Mouse (Mus musculus): Measurements from ENCODE around the gene Vkorc1. TPM values are rescaled to one million over a fixed set of nuclear protein-coding genes. Genes with fewer than 3 reads are reported as not detected.
"Not testable (repeated sequence)": the region's sequence is repeated elsewhere in the genome, so short reads cannot be mapped to it uniquely, and the experiment has no call there.

Gene Vkorc1
- total RNA-seq, 4 experiments from 2014 or later, result 69.6 to 94.3 (median 79.1) TPM

GRCm38 (mm10) chr7:127915293-127915692 lies 19.9 kb upstream of the Vkorc1 start:
- DNase-seq, result no peak

- no peak for DNase-seq
These were observed 17.5 kb upstream of the Vkorc1 start for GRCm38 (mm10) chr7:127912938-127913337.

GRCm38 (mm10) chr7:127912190-127912871 lies 16.9 kb upstream of the Vkorc1 start, which contains the start of gene Kat8:
Gene Kat8, plus strand, starts transcription at chr7:127912516.
- DNase-seq, result peak; percentile 79

GRCm38 (mm10) chr7:127908656-127909055 lies 13.2 kb upstream of the Vkorc1 start:
- DNase-seq, result no peak

- DNase-seq, result no peak
These were observed 12.5 kb upstream of the Vkorc1 start for GRCm38 (mm10) chr7:127907939-127908338.

DNA sequence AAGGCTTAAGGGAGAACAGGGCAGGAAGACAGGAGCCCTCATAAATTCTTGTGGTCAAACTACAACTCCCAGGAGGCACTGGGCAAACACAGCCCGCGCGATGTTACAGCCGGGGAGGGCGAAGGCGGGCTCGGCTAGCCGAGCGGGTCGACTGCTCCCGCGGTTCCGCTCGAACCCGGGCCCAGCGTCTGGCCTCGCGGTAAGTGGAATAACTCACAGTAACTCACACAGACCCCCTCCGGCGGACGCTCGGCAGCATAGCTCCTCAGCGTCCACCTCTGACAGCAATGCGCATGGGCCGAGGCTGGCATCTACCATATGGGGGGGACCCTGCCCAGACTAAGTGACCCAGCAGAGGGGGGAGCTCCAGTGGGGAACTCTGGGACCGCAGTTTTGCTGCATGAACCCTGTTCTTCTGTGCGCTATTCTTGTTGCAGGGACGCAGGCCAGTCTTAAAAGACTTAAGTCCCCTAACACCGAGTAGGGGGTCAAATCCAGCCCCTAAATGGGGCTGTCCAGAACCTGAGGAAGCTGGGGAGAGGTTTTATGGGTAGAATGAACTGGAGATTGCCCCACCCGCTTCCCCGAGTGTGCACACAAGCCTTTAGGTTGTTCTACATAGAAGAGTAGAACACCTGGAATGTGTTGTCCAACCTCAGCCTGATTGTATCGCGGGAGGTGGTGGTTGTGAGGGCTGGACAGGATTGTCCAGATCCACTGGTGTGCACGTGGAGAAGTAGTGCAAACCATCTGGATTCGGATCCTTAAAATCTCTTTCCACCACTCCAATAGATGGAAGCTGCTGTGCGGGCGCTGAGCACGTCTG lies 8.8 kb upstream of the Vkorc1 start, which contains the start of gene Bckdk:
TSS of gene Bckdk (plus strand) at position 112 of the 826 bp plus-strand sequence.
- peak; percentile 74 for DNase-seq

- DNase-seq, result no peak
These were observed 6.4 kb upstream of the Vkorc1 start for GRCm38 (mm10) chr7:127901772-127902171.

DNA sequence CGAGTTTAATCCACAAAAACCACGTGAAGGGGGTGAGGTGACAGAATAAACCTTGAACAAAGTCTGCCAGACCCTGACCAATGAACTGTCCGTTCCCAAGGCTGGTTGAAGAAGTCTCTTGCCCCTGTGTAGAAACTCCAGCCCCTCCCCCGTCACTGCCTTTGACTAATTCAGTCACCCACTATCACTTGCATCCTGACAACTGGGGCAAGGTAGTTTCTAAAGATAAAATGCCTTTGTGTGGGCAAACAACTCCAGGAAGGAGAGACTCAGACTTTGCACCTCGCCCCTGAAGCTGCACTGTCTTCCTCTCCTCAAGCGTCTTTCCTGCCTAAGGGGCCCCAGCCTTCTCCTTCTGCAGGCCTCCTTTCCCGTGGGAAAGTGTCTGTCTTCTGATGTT lies 4.6 kb upstream of the Vkorc1 start:
- no peak for DNase-seq

DNA sequence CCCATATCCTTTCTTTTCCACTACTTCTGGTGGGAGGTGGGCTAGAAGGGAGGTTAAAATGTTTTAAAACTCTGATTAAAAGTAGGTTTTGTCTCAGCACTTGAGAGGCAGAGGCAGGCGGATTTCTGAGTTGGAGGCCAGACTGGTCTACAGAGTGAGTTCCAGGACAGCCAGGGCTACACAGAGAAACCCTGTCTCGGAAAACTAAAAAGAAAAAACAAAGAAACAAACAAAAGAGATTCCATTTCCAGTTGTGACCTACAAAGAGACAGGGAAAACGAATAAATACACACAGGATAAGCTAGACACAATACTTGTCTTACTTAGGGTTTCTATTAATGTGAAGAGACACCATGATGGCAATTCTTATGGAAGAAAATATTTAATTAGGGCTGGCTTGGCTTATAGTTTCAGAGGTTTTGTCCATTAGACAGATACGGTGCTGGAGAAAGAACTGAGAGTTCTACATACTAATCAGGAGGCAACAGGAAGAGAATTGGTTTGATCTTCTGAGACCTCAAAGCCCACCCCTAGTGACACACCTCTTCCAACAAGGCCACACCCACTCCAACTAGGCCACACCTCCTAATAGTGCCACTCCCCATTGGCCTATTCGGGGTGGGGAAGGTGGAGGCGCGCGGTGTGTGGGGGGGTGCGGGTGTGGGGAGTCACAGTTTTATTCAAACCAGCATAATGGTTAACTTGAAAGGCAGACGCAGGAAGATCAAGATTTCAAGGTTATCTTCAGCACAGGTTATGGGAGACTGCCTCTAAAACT lies 3.0 kb upstream of the Vkorc1 start:
- no peak for DNase-seq

DNA sequence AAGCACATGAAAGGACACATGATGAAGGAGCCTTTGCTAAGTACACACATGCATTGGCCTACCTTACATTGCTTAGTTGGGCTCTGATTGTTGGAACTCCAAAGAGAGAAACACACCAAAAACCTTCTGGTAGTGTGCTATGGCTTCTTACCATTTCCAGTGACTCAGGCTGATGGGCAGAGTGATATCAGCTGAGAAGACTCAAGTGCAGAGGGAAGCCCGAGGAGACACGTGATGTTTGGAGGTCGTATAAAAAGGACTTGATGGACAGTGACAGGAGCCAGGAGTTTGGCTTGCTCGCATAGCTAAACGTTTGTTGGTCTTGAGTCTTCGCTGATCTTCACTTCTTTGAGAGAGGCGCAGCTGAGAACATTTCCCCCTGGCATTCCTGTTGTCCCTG lies 2.1 kb upstream of the Vkorc1 start:
- DNase-seq, result no peak

DNA sequence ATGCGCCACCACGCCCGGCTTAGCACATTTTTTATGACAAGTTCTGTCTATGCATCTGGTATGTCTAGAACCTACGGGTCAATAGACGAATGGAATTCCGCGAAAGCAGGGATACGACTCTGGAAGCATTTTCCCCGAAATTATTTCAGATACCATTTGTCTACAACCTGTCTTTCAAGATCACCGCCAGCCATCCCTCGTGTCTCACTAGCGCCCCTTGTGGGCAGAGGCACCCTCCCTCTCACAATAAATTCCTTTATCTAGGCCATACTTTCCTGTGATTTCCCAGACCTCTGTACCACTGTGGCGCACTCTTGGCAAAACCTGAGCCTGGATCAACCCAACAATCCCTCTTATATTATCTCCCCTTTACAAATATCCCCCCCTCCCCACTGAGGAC lies 967 bp upstream of the Vkorc1 start:
- no peak for DNase-seq

DNA sequence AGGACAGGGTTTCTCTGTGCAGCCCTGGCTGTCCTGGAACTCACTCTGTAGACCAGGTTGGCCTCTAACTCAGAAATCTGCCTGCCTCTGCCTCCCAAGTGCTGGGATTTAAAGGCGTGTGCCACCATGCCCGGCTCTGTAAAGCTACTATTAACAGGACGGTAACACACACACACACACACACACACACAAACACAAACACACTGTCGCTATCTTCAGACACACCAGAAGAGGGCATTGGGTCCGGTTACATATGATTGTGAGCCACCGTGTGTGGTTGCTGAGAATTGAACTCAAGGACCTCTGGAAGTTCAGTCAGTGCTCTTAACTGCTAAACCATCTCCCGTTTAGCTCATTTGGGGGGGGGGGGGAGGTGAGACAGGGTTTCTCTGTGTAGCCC lies 474 bp upstream of the Vkorc1 start:
- not testable (repeated sequence) for DNase-seq

DNA sequence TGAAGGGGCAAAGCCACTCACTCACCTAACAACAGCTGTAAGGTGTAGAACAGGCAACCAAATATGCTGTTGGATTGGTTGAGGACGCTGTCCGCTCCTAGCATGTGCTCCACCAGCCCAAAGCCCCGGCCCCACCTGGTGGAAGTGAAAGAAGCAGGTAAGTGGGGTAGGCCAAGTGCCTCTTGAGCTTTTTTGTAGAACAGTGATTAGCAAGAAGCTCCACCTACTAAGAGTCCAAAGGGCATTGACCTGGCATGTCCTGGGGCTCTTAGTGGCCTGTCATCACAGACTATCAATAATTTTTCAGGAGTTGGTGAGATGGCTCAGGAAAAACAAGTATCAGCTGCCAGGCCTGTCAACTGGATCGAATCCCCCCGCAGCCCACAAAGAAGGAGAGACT lies 937 bp downstream of the Vkorc1 start:
- no peak for DNase-seq

DNA sequence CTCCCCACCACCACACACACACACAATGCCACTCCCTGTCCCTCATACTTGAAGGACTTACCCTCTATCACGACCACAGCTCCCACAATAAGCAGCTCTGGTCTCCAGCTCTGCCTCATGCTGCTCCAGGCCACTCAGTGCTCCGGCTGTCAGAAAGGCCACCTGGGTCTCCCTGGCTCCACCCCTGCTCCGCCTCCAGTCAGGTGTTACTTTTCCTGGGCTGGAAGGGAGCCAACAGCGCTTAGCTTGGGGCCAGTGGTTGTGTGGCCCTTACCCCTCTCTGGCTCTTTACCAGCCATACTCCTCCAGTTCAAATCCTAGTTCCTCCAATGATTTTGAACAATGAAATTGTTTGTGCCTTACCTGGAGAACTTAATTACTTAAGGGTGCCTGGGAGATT lies 4.6 kb downstream of the Vkorc1 start, which contains the start of gene Prss53:
TSS of gene Prss53 (minus strand) at position 173 of the 400 bp plus-strand sequence.
- DNase-seq, result no peak

DNA sequence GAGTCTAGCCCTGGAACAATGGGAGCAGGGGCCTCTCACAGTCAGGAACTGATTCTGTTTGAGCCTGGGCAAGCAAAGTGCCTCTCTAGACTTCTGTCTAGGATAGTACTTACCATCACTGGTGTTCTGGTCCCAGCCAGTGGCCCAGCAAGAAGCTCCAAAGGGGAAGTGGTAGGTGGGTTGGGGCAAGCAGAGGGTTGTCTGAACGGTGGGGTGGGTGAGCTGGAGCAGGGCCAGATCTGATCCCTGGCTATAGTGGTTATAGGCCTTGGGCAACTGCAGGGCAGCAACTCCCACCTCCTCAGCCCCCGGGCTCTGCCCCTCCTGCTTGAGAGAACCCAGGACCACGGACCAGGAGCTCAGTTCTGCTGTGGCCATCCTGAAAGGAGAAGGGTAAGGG lies 6.6 kb downstream of the Vkorc1 start:
- DNase-seq, result no peak

- no peak for DNase-seq
These were observed 7.6 kb downstream of the Vkorc1 start for GRCm38 (mm10) chr7:127887781-127888180.

GRCm38 (mm10) chr7:127887191-127887590 lies 8.2 kb downstream of the Vkorc1 start:
- no peak for DNase-seq

GRCm38 (mm10) chr7:127886551-127886950 lies 8.9 kb downstream of the Vkorc1 start:
- DNase-seq, result no peak

DNA sequence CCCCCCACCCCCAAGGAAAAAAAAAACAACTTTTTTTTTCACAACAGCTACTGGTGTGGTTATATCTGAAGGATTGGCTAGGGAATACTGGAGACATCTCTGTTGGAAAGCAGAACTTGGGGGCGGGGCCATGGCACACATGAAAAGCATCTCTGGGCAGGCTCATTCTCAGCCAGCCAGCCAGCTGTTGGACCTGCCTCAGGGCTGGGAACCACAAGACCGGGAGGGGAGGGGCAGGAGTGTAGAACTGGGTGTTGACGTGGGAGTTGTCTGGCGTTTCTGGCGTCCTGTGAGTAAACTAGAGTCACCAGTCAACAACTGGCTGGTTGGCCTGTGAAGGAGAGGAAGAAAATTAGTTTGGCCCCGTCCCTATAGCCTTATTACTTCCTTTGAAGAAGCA lies 9.5 kb downstream of the Vkorc1 start:
- no peak for DNase-seq

DNA sequence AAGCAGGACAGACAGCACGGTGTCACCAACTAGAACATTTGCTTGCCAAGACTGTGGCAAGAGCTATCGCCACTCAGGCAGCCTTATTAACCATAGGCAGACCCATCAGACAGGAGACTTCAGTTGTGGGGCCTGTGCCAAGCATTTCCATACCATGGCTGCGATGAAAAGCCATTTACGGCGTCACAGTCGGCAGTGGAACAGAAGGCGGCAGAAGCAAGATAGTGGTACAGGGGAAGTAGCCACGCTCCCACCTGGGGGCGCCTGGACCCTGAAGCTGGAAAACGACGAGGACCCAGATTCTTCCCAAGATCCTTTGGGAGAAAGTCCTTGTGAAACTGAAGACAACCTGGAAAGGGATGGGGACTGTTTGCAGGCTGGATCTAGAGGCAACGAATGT lies 15.0 kb downstream of the Vkorc1 start:
- no peak for DNase-seq

DNA sequence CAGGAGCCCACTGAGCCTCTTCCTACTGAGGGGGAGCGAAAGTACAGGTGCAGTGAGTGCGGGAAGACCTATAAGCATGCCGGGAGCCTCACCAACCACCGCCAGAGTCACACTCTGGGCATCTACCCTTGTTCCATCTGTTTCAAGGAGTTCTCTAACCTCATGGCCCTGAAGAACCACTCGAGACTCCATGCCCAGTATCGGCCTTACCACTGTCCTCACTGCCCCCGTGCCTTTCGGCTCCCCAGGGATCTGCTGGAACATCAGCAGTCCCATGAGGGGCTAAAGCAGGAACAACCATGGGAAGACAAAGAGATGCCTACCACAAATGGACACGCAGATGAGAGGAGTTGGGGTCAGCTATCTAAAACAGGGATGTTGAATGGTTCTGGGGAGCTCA lies 16.1 kb downstream of the Vkorc1 start:
- no peak for DNase-seq

DNA sequence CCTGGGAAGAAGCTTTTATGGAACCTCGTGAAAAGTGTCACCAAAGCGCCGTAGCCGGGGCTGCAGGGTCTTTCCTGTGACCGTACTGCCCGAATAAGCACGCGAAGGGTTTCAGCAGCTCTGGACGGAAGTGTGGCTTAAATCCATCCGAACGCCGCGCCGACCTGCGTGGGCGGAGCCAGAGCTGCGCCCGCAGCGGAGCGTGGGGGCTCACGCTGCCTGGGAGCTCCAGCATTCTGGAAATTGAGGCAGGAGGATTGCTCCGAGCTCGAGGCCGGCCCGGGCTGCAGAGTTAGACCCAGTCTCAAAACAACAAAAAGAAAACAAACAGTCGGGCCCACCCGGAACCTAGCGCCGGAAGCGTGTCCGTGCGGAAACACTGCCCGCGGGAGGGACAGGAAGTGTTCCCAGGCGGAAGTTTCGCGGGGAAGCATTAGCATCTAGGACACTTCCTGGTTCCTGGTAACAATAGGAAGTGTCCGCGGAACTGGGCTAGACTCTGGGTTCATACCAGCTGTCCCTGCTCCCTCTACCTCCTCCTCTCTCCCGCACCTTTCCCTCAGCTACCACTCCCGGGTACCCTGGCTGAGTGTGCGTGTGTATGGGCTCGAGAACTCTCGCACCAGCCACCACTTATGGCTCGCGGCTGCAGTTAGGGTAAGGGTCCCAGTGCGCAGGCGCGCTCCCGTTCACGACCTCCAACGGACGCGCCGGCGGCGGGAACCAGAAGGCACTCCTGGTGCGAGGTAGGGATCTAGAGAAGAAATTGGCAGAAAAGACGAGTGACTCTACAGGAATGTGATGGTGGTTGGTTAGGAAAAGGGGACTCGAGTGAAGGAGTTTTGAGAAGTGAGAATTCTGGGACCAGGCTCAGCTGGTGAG lies 18.7 kb downstream of the Vkorc1 start, which contains the start of gene Zfp668:
TSS of gene Zfp668 (minus strand) at position 362 of the 882 bp plus-strand sequence.
- peak; percentile 82 for DNase-seq

All from adrenal gland, adult 8-10 months (tissue).